Mouse (Mus musculus) intestine, postnatal 0 days (tissue): Measurements from ENCODE around the gene Ric3. TPM values are rescaled to one million over a fixed set of nuclear protein-coding genes. Genes with fewer than 3 reads are reported as not detected.
"Not testable (repeated sequence)": the region's sequence is repeated elsewhere in the genome, so short reads cannot be mapped to it uniquely, and the experiment has no call there.

ENCODE experiments used
- ATAC-seq: fragments of 200-750 bp; cut with Nextera tagmentation; 2 replicates; pipeline ENCODE4 v1.8.0; 2017; ENCODE audit warnings: mild to moderate bottlenecking, moderate TSS enrichment, moderate library complexity
- H3K27ac ChIP-seq: fragments of 300-500 bp; sonication (generic); 2 replicates; pipeline ENCODE4 v1.5.1; 2014; ENCODE audit warnings: mild to moderate bottlenecking, low read depth, low read length, moderate library complexity
- H3K27me3 ChIP-seq: fragments of 300-500 bp; sonication (generic); replicated peaks from 2 replicates; pipeline ENCODE4 v1.6.1; 2014; ENCODE audit warnings: low read length, mixed read lengths; ENCODE audit not compliant: control insufficient read depth, insufficient read depth
- H3K36me3 ChIP-seq: fragments of 300-500 bp; sonication (generic); 2 replicates; pipeline ENCODE4 v1.6.1; 2014; ENCODE audit warnings: mild to moderate bottlenecking, moderate library complexity; ENCODE audit not compliant: control insufficient read depth, insufficient read depth
- H3K4me1 ChIP-seq: fragments of 300-500 bp; sonication (generic); replicated peaks from 2 replicates; pipeline ENCODE4 v1.6.1; 2014; ENCODE audit warnings: antibody characterized with exemption, low read length, mixed read lengths; ENCODE audit not compliant: control insufficient read depth, insufficient read depth
- H3K4me2 ChIP-seq: fragments of 300-500 bp; sonication (generic); replicated peaks from 2 replicates; pipeline ENCODE4 v1.6.1; 2014; ENCODE audit warnings: low read depth, mild to moderate bottlenecking, moderate library complexity
- H3K4me3 ChIP-seq: fragments of 300-500 bp; sonication (generic); 2 replicates; pipeline ENCODE4 v1.5.1; 2014; ENCODE audit warnings: low read depth, low read length
- H3K9ac ChIP-seq: fragments of 300-500 bp; sonication (generic); 2 replicates; pipeline ENCODE4 v1.6.1; 2014; ENCODE audit warnings: mild to moderate bottlenecking, low read depth, low read length
- H3K9me3 ChIP-seq: fragments of 300-500 bp; sonication (generic); 2 replicates; pipeline ENCODE4 v1.6.1; 2016; ENCODE audit warnings: mixed run types; ENCODE audit not compliant: control insufficient read depth
- CTCF ChIP-seq: sonication (generic); IDR thresholded peaks from 2 replicates; pipeline ENCODE4 v1.5.1; 2016; ENCODE audit warnings: low read depth, mild to moderate bottlenecking, control low read depth, antibody characterized with exemption, moderate library complexity
- WGBS: fragments of 180-500 bp; shearing (Covaris S2); extraction: QIAGEN DNeasy Blood & Tissue Kit; methylation state at CpG from one replicate; pipeline ENCODE4 v1.1.7; 2014; 5-methylcytosine and 5-hydroxymethylcytosine counted together
- polyA plus RNA-seq: library from polyadenylated mRNA; unstranded; fragments of >200 nt; fragmentation: Nextera tagmentation; extraction: Ambion mirVana; gene quantifications from 2 replicates; pipeline ENCODE4 v1.2.1, GENCODE M21; 2015

Ric3 gene
- 1.0 and 1.2 TPM in 2 replicates for polyA plus RNA-seq

GRCm38 (mm10) chr7:109083113-109083812 is at the start of gene Ric3:
Gene Ric3, minus strand, starts transcription at chr7:109083331.
- peak within 1 kb of the TSS; percentile 67 for H3K4me2 ChIP-seq
- no peak for TF ChIP-seq CTCF
- 6% methylated on average over 50 of the region's 50 CpGs for WGBS
- ATAC-seq = no peak
- no peaks in the 10 kb centered on the region for H3K36me3 ChIP-seq
- no peak within 1 kb of the TSS for H3K27ac ChIP-seq
- H3K4me3 ChIP-seq = peak within 1 kb of the TSS; percentile 40
- H3K9ac ChIP-seq = no peak within 1 kb of the TSS
- H3K9me3 ChIP-seq = no peaks in the 10 kb centered on the region
- 0 out of 2 replicates have a peak, but pooled peaks cover 3% of the 10 kb centered on the region for H3K4me1 ChIP-seq
- H3K27me3 ChIP-seq = peaks cover 19% of the 10 kb centered on the region; the same call in 1 of the 2 replicates

DNA sequence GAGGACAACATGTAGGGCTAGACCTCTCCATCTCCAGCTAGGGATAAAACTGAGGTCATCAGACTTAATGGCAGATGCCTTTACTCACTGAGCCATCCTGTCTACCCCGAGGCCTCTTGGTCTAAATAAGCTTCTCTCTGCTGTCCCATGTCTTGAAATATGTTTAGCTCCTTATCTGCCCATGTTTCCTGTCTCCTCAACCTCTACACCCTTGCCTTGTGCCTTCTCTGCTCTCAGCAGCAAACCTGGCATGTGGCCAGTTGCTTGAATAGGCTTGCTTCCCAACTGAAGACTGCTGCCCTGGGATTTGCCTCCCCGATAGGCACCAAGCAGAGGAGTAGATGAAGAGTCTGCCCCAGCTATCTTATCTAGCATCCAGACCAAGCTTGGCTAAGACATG is 48.4 kb upstream of the Ric3 start:
- no peak for ATAC-seq
- 78% methylated on average over 2 of the region's 2 CpGs for WGBS
- Histone ChIP-seq H3K9ac (no peak overlapping the region), H3K9me3 (no peaks in the 10 kb centered on the region), H3K4me3 (no peak overlapping the region), H3K27me3 (no peaks in the 10 kb centered on the region), H3K4me2 (no peak overlapping the region), H3K27ac (no peak overlapping the region), H3K4me1 (no peaks in the 10 kb centered on the region), H3K36me3 (no peaks in the 10 kb centered on the region)
- TF ChIP-seq CTCF = no peak

DNA sequence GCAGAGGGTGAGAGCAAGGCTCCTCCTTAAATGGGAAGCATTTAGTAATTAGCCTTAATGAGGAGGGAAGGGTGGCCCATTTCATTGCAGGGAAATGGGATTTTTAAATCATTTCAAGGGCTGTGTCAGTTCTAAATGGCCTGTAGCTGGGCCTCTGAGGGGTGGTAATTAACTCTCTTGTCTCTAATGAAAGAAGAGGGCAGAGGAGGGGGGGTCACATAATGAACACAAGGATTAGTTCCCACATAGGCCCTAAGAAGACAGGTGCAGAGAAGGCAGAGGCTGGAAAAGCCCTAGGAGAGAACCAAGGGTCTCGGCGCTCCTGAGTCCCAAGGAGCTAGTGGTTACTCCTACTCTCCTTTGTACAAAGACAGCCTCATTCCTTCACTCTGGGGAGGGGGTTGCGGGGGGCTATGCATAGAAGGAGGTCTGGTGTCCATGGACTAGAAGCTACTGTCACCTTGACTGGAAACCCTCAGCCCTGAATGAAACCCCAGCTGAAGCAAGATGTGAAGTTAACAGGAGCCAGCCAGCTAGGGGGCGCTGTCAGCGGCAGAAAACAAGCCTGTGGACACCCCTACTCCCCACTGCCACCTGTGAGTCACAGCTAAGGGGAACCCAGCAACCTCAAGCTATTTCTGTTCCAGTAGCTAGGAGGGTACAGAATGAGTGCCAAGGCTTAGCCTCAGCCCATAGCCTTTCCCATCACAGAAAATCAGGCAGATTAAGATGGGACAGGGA is 47.0 kb upstream of the Ric3 start:
- H3K9ac ChIP-seq = no peak overlapping the region
- H3K27ac ChIP-seq = no peak overlapping the region
- TF ChIP-seq CTCF = no peak
- no peaks in the 10 kb centered on the region for H3K36me3 ChIP-seq
- H3K4me1 ChIP-seq = no peaks in the 10 kb centered on the region
- H3K9me3 ChIP-seq = no peaks in the 10 kb centered on the region
- H3K4me3 ChIP-seq = no peak overlapping the region
- no peaks in the 10 kb centered on the region for H3K27me3 ChIP-seq
- ATAC-seq = no peak
- WGBS = 75% methylated on average over 5 of the region's 5 CpGs
- no peak overlapping the region for H3K4me2 ChIP-seq

- H3K36me3 ChIP-seq = no peaks in the 10 kb centered on the region
- H3K4me1 ChIP-seq = no peaks in the 10 kb centered on the region
- no peaks in the 10 kb centered on the region for H3K27me3 ChIP-seq
- H3K9ac ChIP-seq = no peak overlapping the region
- no peak overlapping the region for H3K4me2 ChIP-seq
- no peak for ATAC-seq
- no peak overlapping the region for H3K4me3 ChIP-seq
- no peak for TF ChIP-seq CTCF
- no peaks in the 10 kb centered on the region for H3K9me3 ChIP-seq
- H3K27ac ChIP-seq = no peak overlapping the region
Observed at GRCm38 (mm10) chr7:109129442-109129841, 46.3 kb upstream of the Ric3 start.

DNA sequence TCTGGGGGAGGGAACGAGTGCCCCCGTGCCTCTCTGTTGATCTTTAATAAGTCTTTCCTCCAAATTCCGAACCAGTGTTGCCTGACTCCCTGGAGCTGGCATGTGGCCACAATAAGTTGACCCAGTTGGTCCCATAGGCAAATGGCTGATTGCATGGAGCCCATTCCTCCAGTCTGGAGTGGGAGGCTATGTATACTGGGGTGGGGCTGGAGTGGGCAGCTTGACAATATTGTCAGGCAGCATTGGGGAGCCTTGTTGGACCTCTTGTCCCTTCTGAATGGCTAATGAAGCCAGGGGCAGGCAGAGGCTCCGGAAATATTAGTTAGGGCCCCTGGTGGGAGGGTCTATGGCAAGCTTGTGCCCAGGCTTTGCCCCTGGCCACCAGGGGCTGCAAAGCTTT is 32.8 kb upstream of the Ric3 start:
- H3K4me2 ChIP-seq = no peak overlapping the region
- no peaks in the 10 kb centered on the region for H3K27me3 ChIP-seq
- H3K9me3 ChIP-seq = no peaks in the 10 kb centered on the region
- 63% methylated on average over 4 of the region's 4 CpGs for WGBS
- H3K4me1 ChIP-seq = no peaks in the 10 kb centered on the region
- no peak overlapping the region for H3K27ac ChIP-seq
- no peak overlapping the region for H3K9ac ChIP-seq
- no peak for TF ChIP-seq CTCF
- H3K4me3 ChIP-seq = no peak overlapping the region
- no peak for ATAC-seq
- no peaks in the 10 kb centered on the region for H3K36me3 ChIP-seq

DNA sequence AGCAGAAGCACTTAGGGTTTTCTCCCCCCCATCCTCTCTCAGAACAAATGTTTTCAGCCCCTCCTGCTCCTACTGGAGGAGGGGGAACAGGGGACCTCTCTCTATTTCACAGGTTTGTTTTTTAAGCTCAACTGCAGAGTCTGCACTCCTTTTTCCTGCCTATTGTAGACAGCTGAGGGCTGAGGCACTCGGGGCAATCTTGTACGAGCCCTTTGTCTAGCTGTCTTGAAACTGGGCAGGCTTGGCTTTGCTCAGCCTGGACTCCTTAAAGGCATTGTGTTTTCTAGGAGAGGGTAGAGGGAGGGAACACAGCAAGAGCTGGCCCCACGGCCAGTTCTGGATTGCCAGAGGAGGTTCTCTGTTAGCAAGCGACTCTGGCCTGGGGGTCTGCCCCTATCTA is 32.4 kb upstream of the Ric3 start:
- not testable (repeated sequence) for ATAC-seq, H3K27ac ChIP-seq, H3K36me3 ChIP-seq, H3K4me1 ChIP-seq, H3K9me3 ChIP-seq, H3K27me3 ChIP-seq, H3K4me2 ChIP-seq, H3K4me3 ChIP-seq, H3K9ac ChIP-seq
- 80% methylated on average over 1 of the region's 4 CpGs for WGBS
